Comparison of ENCODE assay signal across 8 mouse cellular contexts in the genomic region with DNA sequence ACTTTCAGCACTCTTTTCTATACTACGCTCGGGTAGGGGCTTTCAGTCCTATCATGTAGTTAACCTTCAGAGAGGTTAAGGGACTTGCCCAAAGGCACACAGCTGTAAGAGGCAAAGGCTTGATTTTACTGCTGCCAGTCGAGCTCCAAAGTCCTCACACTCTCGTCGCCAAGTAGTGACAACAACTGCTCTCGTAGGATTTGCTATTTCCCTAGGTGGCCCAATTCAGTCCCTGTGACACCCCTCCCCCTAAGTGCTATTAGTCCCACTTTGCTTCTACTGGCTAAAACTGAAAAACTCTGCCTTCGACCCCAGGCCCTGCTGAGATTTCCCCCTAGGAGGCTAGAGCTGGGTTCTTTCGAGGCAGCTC. TPM values are rescaled to one million over a fixed set of nuclear protein-coding genes. Genes with fewer than 3 reads are reported as not detected.
A peak's percentile ranks its signal among the peaks of the same experiment; 100 is the strongest.
DNase-seq lines count a peak whose midpoint lies in the region; ATAC-seq and TF ChIP-seq lines count a peak whose summit lies in the region.

No protein-coding gene starts in this region.

- no peaks in the 10 kb centered on the region for H3K9me3 ChIP-seq in heart, embryonic 16.5 days (replicated peaks; ENCODE audit: control insufficient read depth, low read length)
- no peaks in the 10 kb centered on the region for H3K9me3 ChIP-seq in hindbrain, postnatal 0 days (ENCODE audit: low read length)
- H3K9me3 ChIP-seq in midbrain, embryonic 15.5 days = no peaks in the 10 kb centered on the region

- no peak for DNase-seq in heart, postnatal 36 days
- peak; percentile 33 for DNase-seq in ZHBTc4 (ENCODE audit: low read depth, low spot score)
- no peak for DNase-seq in hindbrain, postnatal 0 days (ENCODE audit: low spot score)
- DNase-seq in urinary bladder, postnatal 10 days (ENCODE audit: low spot score) = no peak
- no peak for DNase-seq in left cerebral cortex, postnatal 14 days (ENCODE audit: low spot score in 2 of 2)
- no peak for DNase-seq in lung, postnatal 10 days

- peaks cover 36% of the 10 kb centered on the region for H3K4me1 ChIP-seq in heart, embryonic 16.5 days (ENCODE audit: control insufficient read depth, insufficient read depth, low read length)
- peaks cover 10% of the 10 kb centered on the region; the same call in 1 of the 2 replicates for H3K4me1 ChIP-seq in hindbrain, postnatal 0 days (ENCODE audit: insufficient read depth, low read length)
- peaks cover 10% of the 10 kb centered on the region for H3K4me1 ChIP-seq in midbrain, embryonic 15.5 days

- H3K36me3 ChIP-seq in heart, embryonic 16.5 days (ENCODE audit: control insufficient read depth, insufficient read depth) = no peaks in the 10 kb centered on the region
- H3K36me3 ChIP-seq in hindbrain, postnatal 0 days (ENCODE audit: insufficient read depth, low read length) = no peaks in the 10 kb centered on the region
- H3K36me3 ChIP-seq in midbrain, embryonic 15.5 days (replicated peaks) = no peaks in the 10 kb centered on the region

- TF ChIP-seq CTCF in hindbrain, postnatal 0 days (IDR thresholded peaks at IDR 0.05; ENCODE audit: low read depth) = no peak

- intact Hi-C loops in heart, postnatal 36 days (cut with DNase I) = no loop called here
- intact Hi-C loops in left cerebral cortex, postnatal 14 days (cut with DNase I) = no loop called here

- 6% methylated on average over 8 of the region's 8 CpGs for whole genome bisulfite sequencing in heart, embryonic 16.5 days
- 15% methylated on average over 8 of the region's 8 CpGs for WGBS in hindbrain, postnatal 0 days
- WGBS in midbrain, embryonic 15.5 days = 10% methylated on average over 8 of the region's 8 CpGs

- no peak for ATAC-seq in heart, embryonic 16.5 days (replicated peaks; ENCODE audit: extremely low read depth, insufficient read depth, low FRiP score)
- ATAC-seq in hindbrain, postnatal 0 days = no peak
- no peak for ATAC-seq in midbrain, embryonic 15.5 days (replicated peaks)

- H3K4me2 ChIP-seq in heart, embryonic 16.5 days (ENCODE audit: low read depth, low read length) = peak overlapping the region; percentile 72
- H3K4me2 ChIP-seq in hindbrain, postnatal 0 days (ENCODE audit: low read depth, low read length) = peak overlapping the region; percentile 93
- H3K4me2 ChIP-seq in midbrain, embryonic 15.5 days = peak overlapping the region; percentile 97

- peak overlapping the region; percentile 32; the same call in 1 of the 2 replicates for H3K27ac ChIP-seq in heart, embryonic 16.5 days (ENCODE audit: low read length)
- H3K27ac ChIP-seq in hindbrain, postnatal 0 days = no peak overlapping the region
- no peak overlapping the region for H3K27ac ChIP-seq in midbrain, embryonic 15.5 days

- peak overlapping the region; percentile 68 for H3K4me3 ChIP-seq in heart, embryonic 16.5 days (ENCODE audit: low read length)
- H3K4me3 ChIP-seq in hindbrain, postnatal 0 days (ENCODE audit: low read length) = peak overlapping the region; percentile 47
- H3K4me3 ChIP-seq in midbrain, embryonic 15.5 days = peak overlapping the region; percentile 46

- no peaks in the 10 kb centered on the region for H3K27me3 ChIP-seq in heart, embryonic 16.5 days (ENCODE audit: control insufficient read depth, insufficient read depth, low read length)
- H3K27me3 ChIP-seq in hindbrain, postnatal 0 days (ENCODE audit: insufficient read depth, low read length) = peaks cover 9% of the 10 kb centered on the region; the same call in 1 of the 2 replicates
- peaks cover 28% of the 10 kb centered on the region for H3K27me3 ChIP-seq in midbrain, embryonic 15.5 days (replicated peaks)

- peak overlapping the region; percentile 84 for H3K9ac ChIP-seq in heart, embryonic 16.5 days (ENCODE audit: low read length)
- H3K9ac ChIP-seq in hindbrain, postnatal 0 days (replicated peaks; ENCODE audit: low read length) = peak overlapping the region; percentile 46
- H3K9ac ChIP-seq in midbrain, embryonic 15.5 days = peak overlapping the region; percentile 46

RNA-seq across cellular contexts. Expression of gene Rhod, which starts 0.5 kb away (rescaled TPM):
- polyA plus RNA-seq in heart, embryonic 16.5 days (2015; fragmentation: Nextera tagmentation; extraction: Ambion mirVana) = 18.3 and 20.4 TPM in 2 replicates
- 1 to 10 TPM; 5.5 to 5.8 TPM for total RNA-seq in heart, postnatal 36 days (2021)
- total RNA-seq in hindbrain, postnatal 0 days (2014; rRNA removed) = 3.5 and 7.2 TPM in 2 replicates
- polyA plus RNA-seq in hindbrain, postnatal 0 days (2015; fragmentation: Nextera tagmentation; extraction: Ambion mirVana) = 5.2 and 5.7 TPM in 2 replicates
- 5.1 and 5.5 TPM in 2 replicates for polyA plus RNA-seq in midbrain, embryonic 15.5 days (2015; fragmentation: Nextera tagmentation; extraction: Ambion mirVana)
- total RNA-seq in left cerebral cortex, postnatal 14 days (2021) = 1 to 10 TPM; 1.3 to 1.4 TPM

RNA-seq across cellular contexts. Expression of gene Syt12, which starts 38.5 kb away (rescaled TPM):
- polyA plus RNA-seq in heart, embryonic 16.5 days (2015; fragmentation: Nextera tagmentation; extraction: Ambion mirVana) = 0.76 and 1.1 TPM in 2 replicates
- total RNA-seq in heart, postnatal 36 days (2021) = 1 to 10 TPM; 6.2 to 8.2 TPM
- total RNA-seq in hindbrain, postnatal 0 days (2014; rRNA removed) = 46.2 and 54.5 TPM in 2 replicates
- polyA plus RNA-seq in hindbrain, postnatal 0 days (2015; fragmentation: Nextera tagmentation; extraction: Ambion mirVana) = 9.0 and 9.9 TPM in 2 replicates
- 3.6 and 4.3 TPM in 2 replicates for polyA plus RNA-seq in midbrain, embryonic 15.5 days (2015; fragmentation: Nextera tagmentation; extraction: Ambion mirVana)
- total RNA-seq in left cerebral cortex, postnatal 14 days (2021) = 10 to 100 TPM; 30.8 to 31.7 TPM

RNA-seq across cellular contexts. Expression of gene Kdm2a, which starts 40.7 kb away (rescaled TPM):
- polyA plus RNA-seq in heart, embryonic 16.5 days (2015; fragmentation: Nextera tagmentation; extraction: Ambion mirVana) = 31.9 and 35.9 TPM in 2 replicates
- 10 to 100 TPM; 39.4 to 41.1 TPM for total RNA-seq in heart, postnatal 36 days (2021)
- 67.5 and 73.7 TPM in 2 replicates for total RNA-seq in hindbrain, postnatal 0 days (2014; rRNA removed)
- 18.0 and 19.8 TPM in 2 replicates for polyA plus RNA-seq in hindbrain, postnatal 0 days (2015; fragmentation: Nextera tagmentation; extraction: Ambion mirVana)
- 37.0 and 38.8 TPM in 2 replicates for polyA plus RNA-seq in midbrain, embryonic 15.5 days (2015; fragmentation: Nextera tagmentation; extraction: Ambion mirVana)
- total RNA-seq in left cerebral cortex, postnatal 14 days (2021) = 10 to 100 TPM; 62.1 to 74.9 TPM

RNA-seq across cellular contexts. Expression of gene 2010003K11Rik, which starts 59.6 kb away (rescaled TPM):
- polyA plus RNA-seq in heart, embryonic 16.5 days (2015; fragmentation: Nextera tagmentation; extraction: Ambion mirVana) = 0.12 TPM in 1 of 2 replicates, not detected in the other
- total RNA-seq in heart, postnatal 36 days (2021) = under 1 TPM in 1 of 2 experiments, not detected in 1; 0.25 TPM
- not detected in 2 replicates for total RNA-seq in hindbrain, postnatal 0 days (2014; rRNA removed)
- 0.13 TPM in 1 of 2 replicates, not detected in the other for polyA plus RNA-seq in hindbrain, postnatal 0 days (2015; fragmentation: Nextera tagmentation; extraction: Ambion mirVana)
- not detected in 2 replicates for polyA plus RNA-seq in midbrain, embryonic 15.5 days (2015; fragmentation: Nextera tagmentation; extraction: Ambion mirVana)
- not detected for total RNA-seq in left cerebral cortex, postnatal 14 days (2021)
